Mouse (Mus musculus) bone marrow, adult 2 months (tissue): ENCODE measurements at regions not wholly inside any gene's neighbourhood (a gene's known extent, or its start where the extent isn't known, plus 50 kb on each side); places are given as distances from the start of the nearest gene placed in this dataset.

Experiments
- CTCF ChIP-seq: fragments of 200-500 bp; IDR thresholded peaks from 2 replicates; pipeline ENCODE4 v1.5.1; 2011; ENCODE audit warnings: low read length, control low read depth; ENCODE audit not compliant: control insufficient read depth, insufficient read depth
- POLR2A ChIP-seq: fragments of 200-500 bp; IDR thresholded peaks from 2 replicates; pipeline ENCODE4 v1.6.1; 2011; ENCODE audit warnings: low read depth, mild to moderate bottlenecking, control low read depth, low read length, borderline replicate concordance; ENCODE audit not compliant: control insufficient read depth

DNA sequence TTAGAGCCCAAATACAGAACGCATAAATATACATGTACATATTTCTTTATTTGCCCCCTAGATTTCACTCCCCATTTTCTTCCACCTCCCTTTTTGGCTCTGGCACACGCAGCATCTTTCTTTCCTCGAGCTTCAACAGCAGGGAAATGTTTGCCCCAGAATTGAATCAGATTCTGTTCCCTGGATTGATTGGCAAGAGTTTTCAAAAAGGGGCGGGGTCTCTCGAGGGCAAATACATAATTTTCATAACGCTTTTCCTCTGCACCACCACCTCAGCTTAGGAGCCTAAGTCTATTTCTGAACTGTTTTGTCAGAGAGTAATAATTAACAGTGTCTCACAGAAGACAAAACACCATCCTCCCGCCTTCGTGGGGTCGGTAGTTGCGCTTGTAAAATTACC lies 283.9 kb upstream of the Gm765 start:
- TF ChIP-seq CTCF (no peak), POLR2A (no peak)
